Mouse (Mus musculus): ENCODE measurements around the gene Stt3a.

DNA sequence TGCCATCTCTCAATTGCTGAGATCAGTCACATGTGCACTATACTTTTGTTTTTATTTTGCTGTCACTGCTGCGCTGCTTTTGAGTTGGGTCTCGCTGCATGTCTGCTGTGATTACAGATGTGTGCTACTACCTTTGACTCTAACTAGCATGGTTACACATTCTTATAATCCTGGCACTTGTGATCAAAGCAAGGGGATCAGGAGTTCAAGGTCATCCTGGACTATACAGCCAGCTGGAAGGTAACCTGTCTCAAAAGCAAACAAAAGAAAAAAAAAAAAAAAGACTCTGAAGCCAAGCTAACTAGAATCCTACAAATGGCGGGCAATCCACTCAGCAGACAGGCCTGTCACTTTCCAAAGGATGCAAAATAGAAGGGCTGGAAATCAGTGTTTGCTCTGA, 24.7 kb upstream of the Stt3a start:
- no peak for TF ChIP-seq MAX (IDR thresholded peaks at IDR 0.05; ENCODE audit: low read depth)
- no peak for TF ChIP-seq POLR2A (IDR thresholded peaks at IDR 0.05; ENCODE audit: insufficient read length, low read depth)
- no peak for TF ChIP-seq CEBPB (IDR thresholded peaks at IDR 0.05; ENCODE audit: insufficient read depth, poor library complexity, severe bottlenecking)
- TF ChIP-seq MYOD1 (IDR thresholded peaks at IDR 0.05; ENCODE audit: control insufficient read depth in 1 of 3, insufficient read length in 2 of 3, low read depth in 2 of 3) = no peak
- TF ChIP-seq E2F4 (IDR thresholded peaks at IDR 0.05; ENCODE audit: insufficient read depth) = no peak
- TF ChIP-seq TCF3 (IDR thresholded peaks at IDR 0.05; ENCODE audit: insufficient read length, low read depth) = no peak
- no peak for TF ChIP-seq POLR2AphosphoS2 (IDR thresholded peaks at IDR 0.05; ENCODE audit: insufficient read length, low read depth)
- TF ChIP-seq USF1 (IDR thresholded peaks at IDR 0.05; ENCODE audit: low read depth) = no peak
- no peak for TF ChIP-seq SRF (IDR thresholded peaks at IDR 0.05; ENCODE audit: control insufficient read depth, insufficient read length, low read depth)
- no peak for TF ChIP-seq TCF12 (IDR thresholded peaks at IDR 0.05; ENCODE audit: insufficient read depth, poor library complexity, severe bottlenecking)
- no peak for TF ChIP-seq MYOG (IDR thresholded peaks at IDR 0.05; ENCODE audit: control insufficient read depth in 1 of 3, insufficient read depth in 1 of 3, insufficient read length in 2 of 3, low read depth in 2 of 3)
